Mouse (Mus musculus) forebrain, embryonic 12.5 days (tissue): Measurements from ENCODE around the gene Baat. TPM values are rescaled to one million over a fixed set of nuclear protein-coding genes. Genes with fewer than 3 reads are reported as not detected.

Source experiments
- ATAC-seq: fragments of 200-750 bp; cut with Nextera tagmentation; 2 replicates; pipeline ENCODE4 v1.8.0; 2017; ENCODE audit warnings: moderate TSS enrichment; ENCODE audit not compliant: low FRiP score
- H3K27ac ChIP-seq: fragments of 300-500 bp; sonication (generic); 2 replicates; pipeline ENCODE4 v1.5.1; 2016; ENCODE audit warnings: mild to moderate bottlenecking
- H3K27me3 ChIP-seq: fragments of 300-500 bp; sonication (generic); 2 replicates; pipeline ENCODE4 v1.6.1; 2016; ENCODE audit warnings: mild to moderate bottlenecking
- H3K36me3 ChIP-seq: fragments of 300-500 bp; sonication (generic); replicated peaks from 2 replicates; pipeline ENCODE4 v1.6.1; 2016; ENCODE audit warnings: mild to moderate bottlenecking
- H3K4me1 ChIP-seq: fragments of 300-500 bp; sonication (generic); 2 replicates; pipeline ENCODE4 v1.6.1; 2016
- H3K4me2 ChIP-seq: fragments of 300-500 bp; sonication (generic); 2 replicates; pipeline ENCODE4 v1.6.1; 2016; ENCODE audit warnings: mild to moderate bottlenecking, moderate library complexity
- H3K4me3 ChIP-seq: fragments of 300-500 bp; sonication (generic); replicated peaks from 2 replicates; pipeline ENCODE4 v1.5.1; 2016; ENCODE audit warnings: mild to moderate bottlenecking
- H3K9ac ChIP-seq: fragments of 300-500 bp; sonication (generic); 2 replicates; pipeline ENCODE4 v1.6.1; 2016; ENCODE audit warnings: mild to moderate bottlenecking
- H3K9me3 ChIP-seq: fragments of 300-500 bp; sonication (generic); 2 replicates; pipeline ENCODE4 v1.6.1; 2016
- WGBS: fragments of 180-500 bp; shearing (Covaris S2); methylation state at CpG from one replicate; pipeline ENCODE4 v1.1.7; 2016; 5-methylcytosine and 5-hydroxymethylcytosine counted together
- polyA plus RNA-seq: library from polyadenylated mRNA; unstranded; fragments of >200 nt; fragmentation: Nextera tagmentation; extraction: Ambion mirVana; gene quantifications from 2 replicates; pipeline ENCODE4 v1.2.1, GENCODE M21; 2016

Gene Baat
- 0.22 TPM in 1 of 2 replicates, not detected in the other for polyA plus RNA-seq

- no peak for ATAC-seq
- Histone ChIP-seq H3K4me3 (no peak within 1 kb of the TSS), H3K9me3 (no peaks in the 10 kb centered on the region), H3K4me2 (no peak within 1 kb of the TSS), H3K9ac (no peak within 1 kb of the TSS), H3K36me3 (no peaks in the 10 kb centered on the region), H3K4me1 (no peaks in the 10 kb centered on the region), H3K27me3 (no peaks in the 10 kb centered on the region), H3K27ac (no peak within 1 kb of the TSS)
- WGBS: 85% methylated on average over 3 of the region's 3 CpGs
Observed at GRCm38 (mm10) chr4:49506386-49506785, at the start of gene Baat. TSS of gene Baat (minus strand) at chr4:49506557.

- 91% methylated on average over 5 of the region's 5 CpGs for WGBS
- Histone ChIP-seq H3K36me3 (no peaks in the 10 kb centered on the region), H3K27ac (no peak overlapping the region), H3K9ac (no peak overlapping the region), H3K4me2 (no peak overlapping the region), H3K4me1 (no peaks in the 10 kb centered on the region), H3K27me3 (no peaks in the 10 kb centered on the region), H3K9me3 (no peaks in the 10 kb centered on the region), H3K4me3 (no peak overlapping the region)
- ATAC-seq: no peak
Observed at GRCm38 (mm10) chr4:49553380-49553779, 47.0 kb upstream of the Baat start.

- H3K4me3 ChIP-seq: no peak within 1 kb of the TSS
- no peak within 1 kb of the TSS for H3K4me2 ChIP-seq
- 74% methylated on average over 3 of the region's 3 CpGs for WGBS
- no peak within 1 kb of the TSS for H3K9ac ChIP-seq
- H3K9me3 ChIP-seq: no peaks in the 10 kb centered on the region
- H3K4me1 ChIP-seq: no peaks in the 10 kb centered on the region
- no peak within 1 kb of the TSS for H3K27ac ChIP-seq
- H3K27me3 ChIP-seq: no peaks in the 10 kb centered on the region
- H3K36me3 ChIP-seq: no peaks in the 10 kb centered on the region
- no peak for ATAC-seq
Observed at GRCm38 (mm10) chr4:49549383-49549782, 43.0 kb upstream of the Baat start, which contains the start of gene Aldob. TSS of gene Aldob (minus strand) at chr4:49549546.

GRCm38 (mm10) chr4:49547544-49548219 is 41.3 kb upstream of the Baat start:
- 93% methylated on average over 7 of the region's 7 CpGs for WGBS
- ATAC-seq: no peak

GRCm38 (mm10) chr4:49546873-49547543 is 40.7 kb upstream of the Baat start:
- WGBS: 77% methylated on average over 6 of the region's 6 CpGs
- H3K4me3 ChIP-seq: no peak overlapping the region
- H3K4me2 ChIP-seq: no peak overlapping the region
- no peaks in the 10 kb centered on the region for H3K36me3 ChIP-seq
- H3K9ac ChIP-seq: no peak overlapping the region
- no peaks in the 10 kb centered on the region for H3K9me3 ChIP-seq
- no peak for ATAC-seq
- H3K27ac ChIP-seq: no peak overlapping the region
- H3K27me3 ChIP-seq: no peaks in the 10 kb centered on the region
- no peaks in the 10 kb centered on the region for H3K4me1 ChIP-seq

More at GRCm38 (mm10) chr4:49547544-49548219, 41.3 kb upstream of the Baat start:
- Histone ChIP-seq H3K27me3 (no peaks in the 10 kb centered on the region), H3K9ac (no peak overlapping the region), H3K27ac (no peak overlapping the region), H3K36me3 (no peaks in the 10 kb centered on the region), H3K4me3 (no peak overlapping the region), H3K9me3 (no peaks in the 10 kb centered on the region), H3K4me2 (no peak overlapping the region), H3K4me1 (no peaks in the 10 kb centered on the region)

- WGBS: 84% methylated on average over 2 of the region's 2 CpGs
- H3K4me3 ChIP-seq: no peak overlapping the region
- no peaks in the 10 kb centered on the region for H3K4me1 ChIP-seq
- ATAC-seq: no peak
- H3K9me3 ChIP-seq: no peaks in the 10 kb centered on the region
- no peaks in the 10 kb centered on the region for H3K36me3 ChIP-seq
- H3K4me2 ChIP-seq: no peak overlapping the region
- no peak overlapping the region for H3K27ac ChIP-seq
- no peaks in the 10 kb centered on the region for H3K27me3 ChIP-seq
- H3K9ac ChIP-seq: no peak overlapping the region
Observed at GRCm38 (mm10) chr4:49546026-49546425, 39.7 kb upstream of the Baat start.

GRCm38 (mm10) chr4:49540966-49541365 is 34.6 kb upstream of the Baat start:
- Histone ChIP-seq H3K9ac (no peak overlapping the region), H3K27ac (no peak overlapping the region), H3K9me3 (no peaks in the 10 kb centered on the region), H3K36me3 (no peaks in the 10 kb centered on the region), H3K4me2 (no peak overlapping the region), H3K4me3 (no peak overlapping the region), H3K27me3 (no peaks in the 10 kb centered on the region), H3K4me1 (no peaks in the 10 kb centered on the region)
- no peak for ATAC-seq
- 75% methylated on average over 3 of the region's 3 CpGs for WGBS

- no peak for ATAC-seq
Observed at GRCm38 (mm10) chr4:49539665-49540064, 33.3 kb upstream of the Baat start.

GRCm38 (mm10) chr4:49536671-49537070 is 30.3 kb upstream of the Baat start:
- peaks cover 5% of the 10 kb centered on the region; the same call in 1 of the 2 replicates for H3K36me3 ChIP-seq
- no peaks in the 10 kb centered on the region for H3K4me1 ChIP-seq
- no peak overlapping the region for H3K27ac ChIP-seq
- H3K9me3 ChIP-seq: no peaks in the 10 kb centered on the region
- ATAC-seq: no peak
- H3K9ac ChIP-seq: no peak overlapping the region
- H3K27me3 ChIP-seq: no peaks in the 10 kb centered on the region
- WGBS: 86% methylated on average over 4 of the region's 4 CpGs
- H3K4me3 ChIP-seq: no peak overlapping the region
- H3K4me2 ChIP-seq: no peak overlapping the region

More at GRCm38 (mm10) chr4:49539665-49540064, 33.3 kb upstream of the Baat start:
- Histone ChIP-seq H3K36me3 (no peaks in the 10 kb centered on the region), H3K4me3 (no peak overlapping the region), H3K27me3 (no peaks in the 10 kb centered on the region), H3K9ac (no peak overlapping the region), H3K4me1 (no peaks in the 10 kb centered on the region), H3K9me3 (no peaks in the 10 kb centered on the region), H3K27ac (no peak overlapping the region), H3K4me2 (no peak overlapping the region)
- WGBS: 75% methylated on average over 6 of the region's 6 CpGs

GRCm38 (mm10) chr4:49535675-49536294 is 29.4 kb upstream of the Baat start:
- no peaks in the 10 kb centered on the region for H3K4me1 ChIP-seq
- ATAC-seq: no peak
- H3K36me3 ChIP-seq: peaks cover 9% of the 10 kb centered on the region
- H3K4me3 ChIP-seq: no peak overlapping the region
- no peak overlapping the region for H3K4me2 ChIP-seq
- H3K9ac ChIP-seq: no peak overlapping the region
- H3K27me3 ChIP-seq: no peaks in the 10 kb centered on the region
- no peaks in the 10 kb centered on the region for H3K9me3 ChIP-seq
- no peak overlapping the region for H3K27ac ChIP-seq
- 92% methylated on average over 4 of the region's 4 CpGs for WGBS

- no peaks in the 10 kb centered on the region for H3K27me3 ChIP-seq
- H3K9ac ChIP-seq: no peak overlapping the region
- no peak overlapping the region for H3K4me2 ChIP-seq
- H3K4me1 ChIP-seq: no peaks in the 10 kb centered on the region
- H3K36me3 ChIP-seq: peaks cover 16% of the 10 kb centered on the region
- H3K4me3 ChIP-seq: no peak overlapping the region
- H3K9me3 ChIP-seq: 0 out of 2 replicates have a peak, but pooled peaks cover 5% of the 10 kb centered on the region
- 85% methylated on average over 3 of the region's 3 CpGs for WGBS
- no peak for ATAC-seq
- no peak overlapping the region for H3K27ac ChIP-seq
Observed at GRCm38 (mm10) chr4:49535036-49535435, 28.7 kb upstream of the Baat start.

- no peak overlapping the region for H3K4me2 ChIP-seq
- H3K27ac ChIP-seq: no peak overlapping the region
- H3K4me3 ChIP-seq: 0 out of 2 replicates have a peak overlapping the region, but pooled peaks have one; percentile 70
- WGBS: 88% methylated on average over 9 of the region's 9 CpGs
- no peaks in the 10 kb centered on the region for H3K27me3 ChIP-seq
- no peaks in the 10 kb centered on the region for H3K9me3 ChIP-seq
- ATAC-seq: no peak
- H3K9ac ChIP-seq: no peak overlapping the region
- peaks cover 21% of the 10 kb centered on the region for H3K4me1 ChIP-seq
- H3K36me3 ChIP-seq: peaks cover 14% of the 10 kb centered on the region; the same call in 1 of the 2 replicates
Observed at GRCm38 (mm10) chr4:49522576-49522975, 16.2 kb upstream of the Baat start.
